Mouse (Mus musculus) cerebellum, postnatal 10 days (tissue): Measurements from ENCODE around the gene Ccdc174.
"Not testable (repeated sequence)": the region's sequence is repeated elsewhere in the genome, so short reads cannot be mapped to it uniquely, and the experiment has no call there.

Experiments used
- DNase-seq, 2 experiments: peaks; one replicate each; pipeline ENCODE4 v3.0.0; 2021; ENCODE audit warnings: mixed read lengths in 2 of 2

The Ccdc174 gene

DNA sequence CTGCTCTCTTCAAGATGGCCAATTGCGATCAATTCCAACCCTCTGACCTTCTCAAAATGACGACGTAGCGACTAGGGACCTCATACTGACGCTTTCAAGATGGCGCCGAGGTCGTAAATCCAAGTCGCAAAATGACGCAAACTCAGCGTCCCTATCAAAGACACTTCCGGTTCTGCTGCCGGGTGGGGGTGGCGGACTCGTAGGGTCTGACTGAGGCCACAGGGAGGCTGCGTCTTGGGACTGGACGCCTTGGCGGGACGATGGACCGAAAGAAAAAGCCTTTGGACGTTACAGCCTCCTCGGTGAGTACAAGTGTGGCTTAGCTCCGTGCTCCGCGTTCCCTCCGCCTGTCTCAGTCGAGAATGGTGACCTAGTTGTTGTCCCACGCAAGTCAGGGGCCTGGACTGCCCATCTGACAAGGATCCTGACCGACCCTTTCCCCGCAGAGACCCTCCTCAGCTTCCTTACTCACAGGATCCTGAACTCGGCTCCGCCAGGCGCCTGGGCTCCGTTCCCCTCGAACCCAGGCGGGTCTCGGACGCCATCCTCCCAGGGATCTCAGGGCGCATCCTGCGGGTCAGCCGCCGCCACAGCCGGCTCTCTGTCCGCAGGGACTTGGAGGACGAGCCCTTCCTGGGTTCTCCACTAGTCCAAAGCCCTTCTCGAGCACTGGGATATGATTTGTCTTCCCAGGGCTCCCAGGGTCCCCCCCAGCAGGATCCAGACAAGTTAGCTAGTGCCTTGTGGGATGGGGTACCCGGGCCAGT, at the start of gene Ccdc174:
Gene Ccdc174, plus strand, starts transcription at position 169 of the 767 bp plus-strand sequence.
- DNase-seq, result peak; percentile 92 to 94

DNA sequence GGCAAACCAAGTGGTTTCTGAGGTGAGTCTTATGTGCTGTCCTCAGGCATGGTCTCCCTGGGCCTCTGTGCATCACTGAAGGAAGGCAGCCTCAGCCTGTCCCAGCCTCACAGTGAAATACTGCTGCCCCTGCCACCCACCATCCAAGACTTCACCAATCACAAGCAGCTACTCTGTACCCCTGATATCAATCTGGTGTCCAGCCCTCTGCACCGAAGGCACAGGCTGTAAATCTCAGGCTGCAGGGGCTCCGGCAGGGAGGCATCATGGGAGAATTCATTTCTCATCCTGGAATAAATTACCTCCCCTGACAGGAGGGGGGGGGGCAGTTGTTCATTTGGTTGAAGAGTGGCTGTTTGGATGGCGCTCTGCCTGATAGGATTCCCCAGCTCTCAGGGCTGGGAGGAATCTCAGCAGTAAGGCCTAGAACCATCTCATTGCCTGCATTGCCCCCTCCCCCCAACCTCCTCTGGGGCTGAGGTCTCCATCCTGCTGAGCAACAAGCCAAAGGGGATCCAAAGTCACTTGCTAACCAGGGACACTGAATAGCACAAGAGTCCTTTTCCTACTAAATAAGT, 44.9 kb upstream of the Ccdc174 start:
- DNase-seq, result no peak

DNA sequence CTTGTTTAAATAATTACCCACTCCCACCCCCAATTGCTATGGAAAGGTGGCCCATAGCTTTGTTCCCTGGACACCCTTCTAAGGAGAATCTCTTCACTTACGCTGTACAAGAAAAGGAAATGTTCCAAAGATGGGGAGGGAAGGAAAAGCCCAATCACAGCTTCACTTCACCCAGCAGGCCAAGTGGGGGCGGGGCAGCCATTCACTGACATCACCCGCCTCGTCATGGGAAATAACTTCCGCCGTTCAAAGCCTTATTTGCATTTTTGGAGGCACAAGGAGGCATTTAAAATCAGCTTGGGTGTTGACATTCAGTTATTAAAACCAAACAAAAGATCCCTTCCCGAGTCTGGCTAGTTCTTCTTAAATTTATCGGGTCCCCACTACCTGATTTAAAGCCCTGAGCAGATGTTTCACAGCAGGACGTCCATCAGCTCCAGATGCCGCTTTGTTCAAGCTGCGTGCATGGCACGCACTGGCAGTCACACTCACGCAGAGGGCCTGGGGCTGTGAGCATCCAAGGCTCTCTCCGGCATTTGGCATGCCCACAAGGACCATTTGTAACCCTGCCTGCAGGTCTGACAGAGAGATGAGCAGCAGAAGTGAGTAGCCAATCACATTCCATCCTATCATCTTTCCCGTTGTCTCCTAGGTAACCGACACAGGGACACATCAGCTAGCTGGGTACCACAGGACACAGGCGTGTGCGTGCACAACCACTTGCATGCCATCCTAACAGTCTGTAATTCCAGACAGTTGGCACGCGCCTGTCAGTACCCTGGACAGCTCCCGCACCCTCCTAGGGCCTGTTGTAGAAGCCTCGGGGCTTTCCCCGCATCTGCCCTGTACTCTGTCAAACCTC, 38.6 kb upstream of the Ccdc174 start:
- peak; percentile 88 to 92 for DNase-seq

DNA sequence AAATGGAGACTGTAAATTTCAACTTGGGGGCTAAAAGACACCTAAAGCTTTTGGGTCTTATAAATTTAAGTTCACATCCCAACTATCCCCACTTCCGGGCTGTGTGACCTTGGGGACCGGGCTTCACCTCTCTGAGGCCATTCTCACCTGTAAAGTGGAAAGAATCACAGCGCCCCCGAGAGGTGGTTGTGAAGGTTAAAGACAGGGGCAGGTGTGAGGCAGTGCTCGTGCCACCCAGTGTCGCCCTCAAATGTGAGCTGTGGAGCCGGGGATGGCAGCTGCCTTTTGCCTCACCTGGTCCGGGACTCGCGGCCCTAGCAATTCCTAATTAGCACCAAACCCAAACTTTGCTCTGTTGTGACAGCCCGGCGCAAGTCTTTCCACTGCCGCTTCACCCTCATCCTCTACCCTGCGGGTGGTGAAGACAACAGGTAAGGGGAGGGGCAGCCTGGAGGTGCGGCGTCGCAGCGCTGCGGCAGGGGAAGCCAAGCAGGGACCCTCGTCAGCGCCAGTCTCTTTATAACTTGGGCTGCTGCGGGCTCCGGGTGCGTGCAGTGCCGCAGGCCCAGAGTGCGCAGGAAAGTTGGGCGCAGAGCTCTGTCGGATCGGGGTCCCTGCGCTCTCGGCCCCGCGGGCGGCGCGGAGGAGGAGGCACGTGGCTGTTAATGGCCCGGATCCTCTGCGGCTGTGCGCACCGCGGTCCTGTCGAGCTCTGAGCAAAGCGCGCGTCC, 34.8 kb upstream of the Ccdc174 start:
- DNase-seq, result peak; percentile 45 to 55

DNA sequence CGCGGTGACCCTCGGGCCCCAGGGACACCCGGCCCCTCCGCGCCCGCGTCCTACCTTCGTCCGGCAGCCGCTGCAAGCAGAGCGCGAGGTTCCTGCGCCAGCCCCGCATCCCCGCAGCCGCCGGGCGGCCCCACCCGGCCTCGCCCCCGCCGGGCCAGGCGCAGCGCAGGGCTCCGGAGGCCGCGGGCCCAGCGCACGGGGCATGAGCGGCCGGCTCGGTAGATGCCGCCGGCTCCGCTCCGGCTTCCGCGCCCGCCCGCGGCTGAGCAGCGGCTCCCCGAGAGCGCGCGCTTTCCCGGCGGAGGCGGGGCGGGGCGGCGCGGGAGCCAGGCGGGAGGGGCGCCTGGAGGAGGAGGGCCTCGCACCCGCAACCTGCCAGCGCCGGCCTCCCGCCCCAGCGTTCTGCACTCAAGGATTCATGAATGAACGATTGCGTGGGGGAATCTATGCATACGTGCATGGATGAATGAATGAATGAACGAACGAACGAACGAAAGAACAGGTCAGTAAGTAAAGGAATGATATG, 34.2 kb upstream of the Ccdc174 start:
- DNase-seq, result peak; percentile 41 to 48

DNA sequence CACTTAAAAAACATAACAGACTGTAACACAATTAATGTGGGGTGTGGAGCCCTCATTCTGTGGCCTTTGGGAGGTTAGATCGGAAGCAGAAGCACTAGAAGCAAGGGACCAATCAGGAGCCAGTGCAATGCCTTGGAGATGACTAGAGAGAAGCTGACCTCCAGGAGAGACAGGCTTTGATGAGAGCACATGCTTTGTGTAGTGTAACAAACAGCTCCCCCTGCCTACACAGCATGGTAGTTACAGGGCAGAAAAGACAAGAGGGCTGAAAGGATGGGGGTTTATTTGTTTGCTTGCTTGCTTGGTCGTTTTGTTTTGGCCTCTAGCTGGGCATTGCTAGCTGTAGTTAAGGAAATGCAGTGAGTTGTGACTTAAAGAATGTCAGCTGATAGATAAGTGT, 25.3 kb upstream of the Ccdc174 start:
- peak; percentile 76 to 77 for DNase-seq

DNA sequence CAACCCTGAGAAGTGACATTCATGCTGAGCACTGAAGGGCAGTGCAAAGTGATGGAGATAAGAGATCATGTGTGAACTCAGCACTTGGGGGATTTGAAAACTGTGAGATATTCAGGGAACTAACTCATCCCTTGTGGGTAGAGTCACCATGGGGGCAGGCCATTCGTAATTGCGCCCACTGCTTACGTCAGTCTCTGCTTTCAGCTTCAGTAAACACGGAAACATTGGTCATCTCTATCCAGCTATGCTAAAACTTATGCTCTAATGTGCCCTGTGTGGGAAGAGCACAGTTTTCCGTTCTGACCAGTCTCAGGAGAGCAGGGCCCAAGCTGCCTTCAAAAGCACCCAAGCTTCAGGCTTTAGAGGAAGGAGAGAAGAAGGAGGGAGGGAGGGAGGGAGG, 19.5 kb upstream of the Ccdc174 start:
- DNase-seq, result no peak

DNA sequence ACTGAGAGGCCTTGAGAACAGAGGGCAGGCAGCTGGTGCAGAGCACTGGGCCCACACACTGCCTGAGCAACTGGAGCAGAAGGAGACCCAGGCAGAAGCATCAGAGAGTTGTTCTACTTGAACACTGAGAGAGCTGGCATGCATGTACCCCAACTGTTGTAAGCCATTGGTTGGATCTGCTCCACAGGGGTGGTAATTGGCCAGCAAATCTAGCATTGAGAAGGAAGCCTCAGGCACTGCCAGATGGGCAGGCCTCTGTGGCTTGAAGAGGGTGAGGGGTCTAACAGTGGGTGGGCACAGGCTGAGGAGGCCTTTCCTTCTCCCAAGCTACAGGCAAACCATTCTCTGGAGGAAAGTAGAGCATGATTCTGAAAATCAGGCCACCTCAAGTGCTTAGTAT, 15.0 kb upstream of the Ccdc174 start:
- DNase-seq, result peak; percentile 74 to 85

DNA sequence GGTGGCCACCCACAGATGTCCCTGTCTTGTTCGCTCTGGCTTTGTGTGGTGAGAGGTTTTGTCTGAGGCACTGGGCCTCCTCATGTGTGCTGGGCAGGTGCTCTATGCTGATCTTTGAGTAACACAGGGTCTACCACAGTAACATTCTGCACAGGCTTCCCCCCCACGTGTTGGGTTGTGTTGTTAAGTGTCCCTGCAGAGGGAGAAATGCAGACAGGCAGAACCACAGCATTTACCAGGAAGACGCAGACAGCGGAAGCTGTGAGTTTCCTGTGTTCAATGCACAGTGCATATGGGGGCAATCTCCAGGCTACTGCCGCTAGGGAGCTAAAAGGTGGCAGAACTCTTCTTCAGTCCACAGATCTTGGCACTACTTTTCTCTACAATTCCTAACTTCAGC, 13.3 kb upstream of the Ccdc174 start:
- DNase-seq, result no peak

DNA sequence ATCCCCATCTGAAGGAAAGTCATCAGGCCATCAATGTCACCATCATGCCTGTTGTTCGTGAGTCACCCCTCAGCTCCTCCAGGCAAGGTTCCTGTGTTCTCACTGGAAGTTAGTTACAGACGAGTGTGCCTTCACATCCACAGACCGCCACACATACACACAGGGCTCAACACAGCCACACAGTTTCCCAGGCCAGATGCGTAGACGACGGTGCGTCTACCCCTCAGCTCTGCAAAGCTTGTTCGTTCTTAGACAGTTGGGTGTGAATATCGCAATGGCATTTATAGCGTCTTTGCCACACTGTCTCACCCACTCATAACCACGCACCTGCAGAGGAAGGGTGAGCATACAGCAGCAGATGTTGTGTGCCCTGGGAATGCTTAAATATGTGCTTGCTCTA, 12.3 kb upstream of the Ccdc174 start:
- DNase-seq, result no peak

DNA sequence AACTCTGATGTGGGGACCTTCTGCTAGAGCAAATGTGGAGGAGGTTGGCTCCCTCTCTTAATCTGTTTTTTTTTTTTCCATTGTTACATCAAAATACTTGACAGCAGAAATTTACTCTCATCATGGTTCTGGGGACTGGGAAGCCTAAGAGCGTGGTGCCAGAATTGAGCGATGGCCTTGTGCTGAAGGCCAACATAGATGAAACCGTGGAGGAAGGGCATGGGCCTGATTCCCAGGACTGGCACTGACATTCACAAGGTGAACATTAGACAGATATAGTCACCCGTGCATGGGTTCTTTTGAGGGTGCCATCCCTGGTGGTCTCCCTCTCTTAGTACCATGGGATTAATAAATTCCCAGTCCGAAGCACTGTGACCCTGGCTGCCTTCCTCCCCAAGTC, 9.8 kb upstream of the Ccdc174 start:
- no peak for DNase-seq

DNA sequence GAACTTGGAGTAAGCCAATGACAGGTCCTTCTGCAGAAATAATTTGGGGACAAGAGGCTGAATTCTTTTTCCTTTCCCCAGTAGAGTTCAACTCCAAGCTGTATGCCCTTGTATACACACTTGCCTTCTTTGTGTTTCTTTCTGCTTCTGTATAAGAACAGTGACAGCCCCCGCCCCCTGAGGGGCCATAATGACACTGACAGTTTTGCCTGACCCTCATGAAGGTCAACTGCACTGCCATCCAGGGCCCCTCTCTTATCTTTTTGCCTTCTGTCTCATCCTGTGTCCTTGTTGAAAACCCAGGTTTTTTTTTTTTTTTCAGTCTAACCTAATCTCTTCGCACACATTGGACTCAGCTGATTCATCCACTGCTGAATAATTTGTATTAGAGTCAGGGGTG, 5.1 kb upstream of the Ccdc174 start:
- DNase-seq, result no peak

DNA sequence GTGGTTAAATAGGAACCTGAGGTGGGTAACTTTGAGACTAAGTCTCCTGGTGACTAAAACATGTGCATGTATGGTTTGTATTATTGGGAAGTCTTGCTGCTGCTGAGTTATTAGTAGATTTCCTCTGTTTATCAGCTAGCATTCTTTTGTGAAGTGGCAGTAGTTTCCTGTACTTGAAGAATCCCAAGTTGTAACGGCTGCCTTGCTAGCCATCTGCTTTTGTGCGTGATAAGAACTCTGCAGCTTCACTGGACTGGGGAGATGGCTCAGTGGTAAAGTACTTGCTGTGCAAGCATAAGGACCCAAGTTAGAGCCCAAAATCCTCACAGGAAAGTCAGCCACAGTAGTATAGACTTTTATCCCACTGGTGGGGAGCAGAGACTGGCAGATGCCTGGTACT, 6.0 kb downstream of the Ccdc174 start:
- DNase-seq, result no peak

DNA sequence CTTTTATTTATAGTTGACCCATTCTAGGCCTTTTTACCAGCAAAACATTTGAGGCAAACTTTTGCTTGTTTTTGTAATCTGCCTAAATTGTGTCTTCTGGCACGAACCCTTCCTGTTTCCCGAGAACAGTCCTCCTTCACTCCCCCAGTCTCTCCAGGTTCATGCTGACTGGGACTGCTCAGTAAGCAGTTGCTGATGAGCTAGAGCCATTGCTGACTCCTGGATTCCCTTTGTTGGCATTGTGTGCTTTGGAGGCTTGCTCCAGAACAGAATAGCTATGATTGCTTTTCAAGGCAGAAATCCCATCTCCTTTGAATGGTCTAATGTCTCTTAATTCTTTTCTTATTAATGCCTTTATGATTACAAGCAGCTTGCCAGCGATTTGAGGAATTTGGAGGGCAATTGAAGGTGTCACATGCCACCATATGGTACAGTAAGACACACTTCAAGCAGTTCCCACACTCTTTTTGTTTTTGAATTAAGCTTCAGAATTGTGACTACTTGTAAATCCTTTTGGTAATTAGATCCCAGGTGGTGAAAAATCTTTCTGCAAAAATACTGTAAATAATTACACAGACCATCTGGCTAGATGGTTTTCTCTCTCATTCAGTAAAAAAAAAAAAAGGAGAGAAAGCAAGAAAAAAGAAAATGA, 11.5 kb downstream of the Ccdc174 start:
- no peak for DNase-seq

DNA sequence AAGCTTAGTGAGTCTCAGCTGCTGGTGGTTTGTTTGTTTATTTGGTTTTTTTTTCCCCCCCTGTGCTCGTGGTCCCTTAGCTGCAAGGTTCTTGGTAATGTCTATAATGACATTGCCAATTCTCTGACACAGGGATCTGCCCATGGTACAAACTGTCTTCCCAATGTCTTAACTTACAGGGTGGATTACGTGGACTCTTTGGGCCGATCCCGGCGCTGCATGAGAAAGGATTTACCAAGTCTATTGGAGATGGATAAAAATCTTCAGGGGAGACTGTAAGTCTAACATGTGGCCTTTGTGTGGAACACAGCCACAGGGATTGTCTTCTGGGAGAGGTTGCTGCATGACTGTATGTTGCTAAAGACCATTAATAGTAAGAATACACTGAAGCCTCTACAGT, 12.8 kb downstream of the Ccdc174 start:
- DNase-seq, result no peak

DNA sequence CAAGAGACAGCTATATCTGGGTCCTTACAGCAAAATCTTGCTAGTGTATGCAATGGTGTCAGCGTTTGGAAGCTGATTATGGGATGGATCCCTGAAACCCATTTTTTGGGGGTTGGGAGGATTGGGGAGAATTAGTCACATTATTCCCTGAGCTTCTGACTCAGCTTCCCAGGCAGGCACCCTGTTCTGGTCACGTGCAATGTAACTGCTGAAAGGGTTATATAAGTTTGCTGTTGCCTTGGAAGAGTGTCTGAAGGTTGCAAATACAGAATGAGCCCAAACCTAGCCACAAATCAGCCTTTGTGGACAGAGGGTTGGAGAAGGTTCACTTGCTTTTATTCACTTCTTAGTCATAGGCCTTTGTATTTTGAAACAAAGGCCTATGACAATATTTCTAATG, 13.9 kb downstream of the Ccdc174 start:
- no peak for DNase-seq

DNA sequence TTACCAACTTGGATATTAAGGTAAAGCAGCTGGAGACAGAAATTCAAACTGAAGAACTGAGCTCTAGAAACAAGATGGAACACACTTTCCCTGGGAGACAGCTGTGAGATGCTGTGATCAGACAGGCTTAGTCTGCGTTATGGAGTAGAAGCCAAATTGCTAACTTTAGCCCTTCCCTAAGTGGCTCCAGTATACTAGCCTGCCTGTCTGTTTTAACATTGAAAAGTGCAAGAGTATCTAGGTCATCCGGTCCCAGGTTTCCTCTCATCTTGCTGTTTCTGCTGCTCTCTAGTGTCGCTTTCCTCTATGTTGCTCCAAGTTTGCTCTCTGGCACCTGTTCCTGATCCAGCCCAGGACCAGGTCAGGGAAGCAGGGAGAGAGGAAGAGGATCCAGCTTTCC, 18.9 kb downstream of the Ccdc174 start:
- no peak for DNase-seq

DNA sequence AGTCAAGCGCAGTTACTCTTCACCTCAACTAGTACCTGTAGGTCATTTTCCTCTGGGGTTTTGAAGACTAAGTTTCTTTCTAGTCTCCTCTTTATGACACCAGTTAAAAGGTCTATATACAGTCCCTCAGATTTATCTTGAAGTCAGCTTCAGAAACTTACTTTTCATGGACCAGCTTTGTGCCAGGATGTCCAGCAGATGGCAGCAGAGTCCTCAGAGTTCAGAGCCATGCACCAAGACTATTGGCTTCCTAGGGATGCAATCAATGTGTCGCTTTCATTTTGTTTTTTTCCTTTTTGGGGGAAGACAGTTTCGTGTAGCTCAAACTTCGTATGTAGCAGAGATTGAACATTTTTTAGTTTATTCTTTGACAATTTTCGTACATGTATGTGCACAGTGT, 23.7 kb downstream of the Ccdc174 start:
- peak; percentile 88 to 92 for DNase-seq

DNA sequence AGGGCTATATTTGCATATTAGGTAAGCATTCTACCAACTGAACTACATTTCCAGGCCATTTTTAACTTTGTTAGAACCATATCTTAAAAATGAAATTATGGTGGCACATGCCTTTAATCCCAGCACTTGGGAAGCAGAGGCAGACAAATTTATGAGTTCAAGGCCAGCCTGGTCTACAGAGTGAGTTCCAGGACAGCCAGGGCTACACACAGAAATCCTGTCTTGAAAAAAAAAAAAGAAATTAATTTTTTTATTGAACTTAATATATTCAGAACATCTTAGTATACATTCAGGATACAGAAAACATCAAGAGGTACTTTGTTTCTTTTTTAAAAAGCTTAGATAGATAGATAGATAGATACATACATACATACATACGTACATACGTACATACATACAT, 24.7 kb downstream of the Ccdc174 start, which contains the start of gene 4930590J08Rik:
Gene 4930590J08Rik, plus strand, starts transcription at position 301 of the 400 bp plus-strand sequence.
- not testable (repeated sequence) for DNase-seq

DNA sequence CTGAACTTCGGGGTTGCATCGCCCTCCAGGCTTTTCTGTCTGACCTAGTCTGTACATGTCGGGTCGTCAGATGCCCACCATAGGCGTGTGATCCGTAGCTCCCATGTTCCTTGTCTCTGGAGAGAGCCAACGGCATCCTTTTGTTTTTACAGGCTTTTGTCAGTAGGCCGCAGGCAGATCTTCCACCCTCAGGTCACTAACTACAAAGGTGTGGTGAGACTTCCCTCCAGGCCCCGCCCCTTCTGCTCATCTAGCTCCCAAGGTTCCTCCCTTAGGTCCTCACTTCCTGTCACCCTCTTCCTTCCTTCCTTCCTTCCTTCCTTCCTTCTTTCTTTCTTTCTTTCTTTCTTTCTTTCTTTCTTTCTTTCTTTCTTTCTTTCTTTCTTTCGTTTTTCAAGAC, 36.2 kb downstream of the Ccdc174 start:
- DNase-seq, result no peak

DNA sequence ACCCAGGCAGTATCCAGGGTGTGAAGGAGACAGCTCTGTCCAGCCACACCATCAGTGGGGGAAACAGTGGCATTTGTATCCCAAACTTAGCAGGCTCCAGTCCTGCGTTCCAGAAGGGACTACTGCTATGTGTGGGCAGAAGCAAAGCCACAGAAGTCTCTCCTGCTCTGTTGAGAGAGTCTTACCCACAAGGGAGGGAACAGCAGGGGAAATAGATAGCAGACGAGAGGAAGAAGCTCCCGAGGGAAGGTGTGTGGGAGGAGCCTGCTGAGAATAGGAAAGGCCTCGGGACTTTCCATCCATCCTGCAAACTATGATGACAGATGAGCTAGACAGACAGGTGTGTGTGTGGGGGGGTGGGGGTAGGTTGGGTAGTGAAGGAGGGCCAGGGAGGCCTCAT, 39.4 kb downstream of the Ccdc174 start:
- no peak for DNase-seq

DNA sequence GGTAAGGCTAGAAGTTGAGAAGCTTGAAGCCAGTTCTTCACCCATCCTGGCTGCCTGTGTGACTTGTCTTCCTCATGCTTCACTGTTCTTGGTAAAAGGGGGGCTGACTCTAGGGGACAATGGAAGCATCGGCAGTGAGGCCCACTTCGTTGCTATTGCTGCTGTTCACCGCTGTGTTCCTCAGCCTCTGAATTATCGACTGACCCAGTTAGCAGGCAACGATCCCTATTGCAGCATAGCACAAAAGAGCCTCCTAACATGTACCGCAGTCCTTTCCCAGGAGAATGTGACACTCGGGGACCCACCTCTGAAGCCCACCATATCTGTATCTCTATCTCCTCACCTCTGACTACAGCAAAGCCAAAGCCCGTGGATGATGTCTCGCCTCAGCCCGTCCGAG, 39.9 kb downstream of the Ccdc174 start:
- DNase-seq, result no peak
